Mouse (Mus musculus) left cerebral cortex, adult 18-20 months (tissue): ENCODE measurements around the gene Dnajc30. TPM values are rescaled to one million over a fixed set of nuclear protein-coding genes. Genes with fewer than 3 reads are reported as not detected.
"Not testable (repeated sequence)": the region's sequence is repeated elsewhere in the genome, so short reads cannot be mapped to it uniquely, and the experiment has no call there.

Experiments used
- DNase-seq, 2 experiments: peaks; one replicate each; pipeline ENCODE4 v3.0.0; 2021 to 2022; ENCODE audit warnings: low spot score in 2 of 2, mixed read lengths in 1 of 2
- total RNA-seq, 2 experiments: library from RNA; stranded (reverse); gene quantifications; 2 replicates each; pipeline ENCODE4 v1.2.3; 2021

The Dnajc30 gene
- total RNA-seq, 2 experiments from 2014 or later: 40.6 to 44.5 TPM

- not testable (repeated sequence) for DNase-seq
These were observed 14.7 kb upstream of the Dnajc30 start for GRCm38 (mm10) chr5:135049268-135049667.

- DNase-seq: no peak
These were observed 10.6 kb upstream of the Dnajc30 start for GRCm38 (mm10) chr5:135053356-135053755.

GRCm38 (mm10) chr5:135064382-135064766 is 372 bp downstream of the Dnajc30 start:
- DNase-seq: no peak

- not testable (repeated sequence) for DNase-seq
These were observed 976 bp downstream of the Dnajc30 start, which contains the start of gene Bud23 for GRCm38 (mm10) chr5:135064909-135065446. TSS of gene Bud23 (minus strand) at chr5:135064959.

- no peak for DNase-seq
These were observed 2.0 kb downstream of the Dnajc30 start for GRCm38 (mm10) chr5:135066008-135066407.

- DNase-seq: no peak
These were observed 6.4 kb downstream of the Dnajc30 start for GRCm38 (mm10) chr5:135070448-135070847.

GRCm38 (mm10) chr5:135072061-135072460 is 8.1 kb downstream of the Dnajc30 start:
- no peak for DNase-seq

- no peak for DNase-seq
These were observed 8.7 kb downstream of the Dnajc30 start for GRCm38 (mm10) chr5:135072720-135073119.

GRCm38 (mm10) chr5:135073349-135074150 is 9.5 kb downstream of the Dnajc30 start:
- DNase-seq: no peak

GRCm38 (mm10) chr5:135075655-135076054 is 11.7 kb downstream of the Dnajc30 start:
- DNase-seq: no peak

GRCm38 (mm10) chr5:135076368-135076767 is 12.4 kb downstream of the Dnajc30 start:
- no peak for DNase-seq

GRCm38 (mm10) chr5:135076931-135077505 is 13.0 kb downstream of the Dnajc30 start:
- DNase-seq: no peak

- DNase-seq: peak; percentile 94 to 97
These were observed 13.8 kb downstream of the Dnajc30 start, which contains the start of gene Vps37d for GRCm38 (mm10) chr5:135077564-135078481. TSS of gene Vps37d (minus strand) at chr5:135078266.

GRCm38 (mm10) chr5:135078482-135078810 is 14.4 kb downstream of the Dnajc30 start:
- DNase-seq: no peak

GRCm38 (mm10) chr5:135079578-135079977 is 15.6 kb downstream of the Dnajc30 start:
- DNase-seq: no peak

- no peak for DNase-seq
These were observed 16.5 kb downstream of the Dnajc30 start for GRCm38 (mm10) chr5:135080539-135080938.

- DNase-seq: no peak
These were observed 22.9 kb downstream of the Dnajc30 start for GRCm38 (mm10) chr5:135086871-135087270.

GRCm38 (mm10) chr5:135089653-135090052 is 25.7 kb downstream of the Dnajc30 start, which contains the start of gene Mlxipl:
TSS of gene Mlxipl (plus strand) at chr5:135089890.
- DNase-seq: no peak

- no peak for DNase-seq
These were observed 37.0 kb downstream of the Dnajc30 start for GRCm38 (mm10) chr5:135100981-135101380.

GRCm38 (mm10) chr5:135103999-135104660 is 40.1 kb downstream of the Dnajc30 start:
- DNase-seq: no peak
